ENCODE assay signal across 8 mouse cellular contexts in the genomic region with DNA sequence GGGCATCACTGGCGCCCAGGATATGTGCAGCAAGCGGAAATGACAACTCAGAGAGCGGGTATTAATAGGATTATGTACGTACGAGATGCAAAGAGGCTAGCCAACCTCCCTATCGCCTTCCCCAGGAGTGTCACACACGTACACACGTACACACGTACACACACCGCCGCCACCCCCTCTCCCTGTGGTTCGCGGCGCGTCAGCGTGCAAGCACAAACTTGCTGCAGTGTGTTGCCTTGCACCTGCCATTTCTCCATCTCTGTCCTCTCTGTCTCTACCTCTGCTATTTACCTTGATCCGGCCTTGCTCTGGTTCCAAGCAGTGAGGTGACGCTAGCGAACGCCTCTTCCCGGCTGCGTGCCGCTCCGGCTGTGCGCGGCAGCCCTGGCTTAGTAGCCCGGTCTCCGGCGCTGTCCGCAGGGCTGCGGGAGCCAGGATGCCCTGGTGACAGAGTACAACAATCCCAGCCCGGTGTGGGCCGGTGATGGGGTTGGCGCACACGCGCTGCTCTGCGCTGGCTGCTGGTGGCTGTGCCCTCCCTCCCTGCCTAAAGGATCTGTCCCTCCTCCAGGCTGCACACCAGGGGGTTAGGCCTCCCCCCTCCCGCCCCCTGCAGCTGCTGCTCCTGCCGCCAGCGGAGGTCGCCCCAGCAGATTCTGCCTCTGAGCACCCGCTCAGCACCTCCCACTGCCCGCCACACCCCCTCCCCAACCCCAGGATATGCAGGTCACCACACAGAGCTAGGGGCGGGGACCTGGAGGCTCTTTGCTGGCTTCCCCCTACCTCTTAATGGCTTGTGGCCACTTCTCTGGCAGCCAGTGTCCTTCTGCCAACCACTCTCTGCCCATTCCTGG. TPM values are rescaled to one million over a fixed set of nuclear protein-coding genes. Genes with fewer than 3 reads are reported as not detected.
DNase-seq lines count a peak whose midpoint lies in the region; ATAC-seq and TF ChIP-seq lines count a peak whose summit lies in the region.

No protein-coding gene starts in this region.

- no peak for TF ChIP-seq POLR2A in ES-Bruce4 (IDR thresholded peaks at IDR 0.05; ENCODE audit: insufficient read depth, low read length)
- TF ChIP-seq POLR2A in olfactory bulb, adult 2 months (IDR thresholded peaks at IDR 0.05; ENCODE audit: insufficient read depth, low read depth, low read length): 0 out of 2 replicates have a peak, but pooled peaks have one; percentile 26

- DNase-seq in cerebellum, adult 11 months: peak; percentile 80
- DNase-seq in hindbrain, embryonic 11.5 days (ENCODE audit: low spot score): peak; percentile 64
- DNase-seq in layer of hippocampus, postnatal 14 days (ENCODE audit: low spot score in 2 of 2): peak; percentile 49 to 53
- peak; percentile 17 to 31 for DNase-seq in thymus, adult 18-20 months

- H3K9ac ChIP-seq in ES-Bruce4 (ENCODE audit: low read depth, poor library complexity, severe bottlenecking): no peak overlapping the region
- peak overlapping the region; percentile 81 for H3K9ac ChIP-seq in forebrain, embryonic 16.5 days (replicated peaks; ENCODE audit: low read depth, low read length)
- peak overlapping the region; percentile 61 for H3K9ac ChIP-seq in hindbrain, embryonic 11.5 days (ENCODE audit: low read depth, low read length)
- H3K9ac ChIP-seq in lung, embryonic 15.5 days: peak overlapping the region; percentile 8; the same call in 1 of the 2 replicates

- TF ChIP-seq CTCF in ES-Bruce4 (IDR thresholded peaks at IDR 0.05; ENCODE audit: low read depth, low read length): peak; percentile 28
- no peak; the same call in 1 of the 2 replicates for TF ChIP-seq CTCF in olfactory bulb, adult 2 months (IDR thresholded peaks at IDR 0.05; ENCODE audit: insufficient read depth, low read depth, low read length)

- no peaks in the 10 kb centered on the region for H3K36me3 ChIP-seq in ES-Bruce4 (ENCODE audit: control insufficient read depth, insufficient read depth, low read length, poor library complexity, severe bottlenecking)
- no peaks in the 10 kb centered on the region for H3K36me3 ChIP-seq in forebrain, embryonic 16.5 days (ENCODE audit: control insufficient read depth, insufficient read depth)
- no peaks in the 10 kb centered on the region for H3K36me3 ChIP-seq in hindbrain, embryonic 11.5 days (ENCODE audit: control insufficient read depth, insufficient read depth, low read length)
- H3K36me3 ChIP-seq in lung, embryonic 15.5 days: no peaks in the 10 kb centered on the region

- WGBS in forebrain, embryonic 16.5 days: under 1% methylated on average over 44 of the region's 44 CpGs
- WGBS in hindbrain, embryonic 11.5 days: 2% methylated on average over 40 of the region's 44 CpGs
- under 1% methylated on average over 44 of the region's 44 CpGs for WGBS in lung, embryonic 15.5 days
- WGBS in olfactory bulb, adult 2 months: 1% methylated on average over 43 of the region's 44 CpGs

- peak overlapping the region; percentile 74 for H3K4me3 ChIP-seq in ES-Bruce4 (ENCODE audit: low read depth, low read length)
- H3K4me3 ChIP-seq in forebrain, embryonic 16.5 days (replicated peaks; ENCODE audit: low read length): peak overlapping the region; percentile 67
- H3K4me3 ChIP-seq in hindbrain, embryonic 11.5 days (ENCODE audit: low read depth, low read length): peak overlapping the region; percentile 54
- peak overlapping the region; percentile 41 for H3K4me3 ChIP-seq in lung, embryonic 15.5 days
- H3K4me3 ChIP-seq in olfactory bulb, adult 2 months (ENCODE audit: insufficient read depth, low read depth, low read length): peak overlapping the region; percentile 86

- ATAC-seq in forebrain, embryonic 16.5 days: peak; percentile 92
- ATAC-seq in hindbrain, embryonic 11.5 days (ENCODE audit: low FRiP score): peak; percentile 95
- ATAC-seq in lung, embryonic 15.5 days (ENCODE audit: borderline replicate concordance, extremely low read depth, low FRiP score, low TSS enrichment): peak; percentile 83

- no peaks in the 10 kb centered on the region for H3K27me3 ChIP-seq in ES-Bruce4 (ENCODE audit: control insufficient read depth, insufficient read depth, low read length, poor library complexity, severe bottlenecking)
- no peaks in the 10 kb centered on the region for H3K27me3 ChIP-seq in forebrain, embryonic 16.5 days (replicated peaks; ENCODE audit: control insufficient read depth, insufficient read depth, low read length)
- peaks cover 2% of the 10 kb centered on the region for H3K27me3 ChIP-seq in hindbrain, embryonic 11.5 days (ENCODE audit: control insufficient read depth, insufficient read depth, low read length)
- no peaks in the 10 kb centered on the region; the same call in 1 of the 2 replicates for H3K27me3 ChIP-seq in lung, embryonic 15.5 days

- TF ChIP-seq EP300 in ES-Bruce4 (IDR thresholded peaks at IDR 0.05; ENCODE audit: insufficient read depth, low read depth, low read length): peak; percentile 75; the same call in 1 of the 2 replicates

- peak overlapping the region; percentile 91 for H3K4me2 ChIP-seq in forebrain, embryonic 16.5 days (ENCODE audit: low read length)
- peak overlapping the region; percentile 94 for H3K4me2 ChIP-seq in hindbrain, embryonic 11.5 days (replicated peaks; ENCODE audit: low read depth, low read length)
- H3K4me2 ChIP-seq in lung, embryonic 15.5 days: peak overlapping the region; percentile 85

- H3K9me3 ChIP-seq in ES-Bruce4 (replicated peaks; ENCODE audit: control insufficient read depth, insufficient read depth, low read length, poor library complexity, severe bottlenecking): no peaks in the 10 kb centered on the region
- no peaks in the 10 kb centered on the region for H3K9me3 ChIP-seq in forebrain, embryonic 16.5 days (ENCODE audit: control insufficient read depth, low read length)
- no peaks in the 10 kb centered on the region for H3K9me3 ChIP-seq in hindbrain, embryonic 11.5 days (ENCODE audit: control insufficient read depth, low read length)
- no peaks in the 10 kb centered on the region for H3K9me3 ChIP-seq in lung, embryonic 15.5 days

- no peak overlapping the region for H3K27ac ChIP-seq in ES-Bruce4 (ENCODE audit: insufficient read depth, low read length)
- peak overlapping the region; percentile 56 for H3K27ac ChIP-seq in forebrain, embryonic 16.5 days (ENCODE audit: low read length)
- H3K27ac ChIP-seq in hindbrain, embryonic 11.5 days (ENCODE audit: low read depth, low read length): no peak overlapping the region
- H3K27ac ChIP-seq in lung, embryonic 15.5 days: no peak overlapping the region
- peak overlapping the region; percentile 93 for H3K27ac ChIP-seq in olfactory bulb, adult 2 months (ENCODE audit: insufficient read depth, low read depth, low read length)

- no peaks in the 10 kb centered on the region for H3K4me1 ChIP-seq in ES-Bruce4 (ENCODE audit: control insufficient read depth, insufficient read depth, low read length)
- H3K4me1 ChIP-seq in forebrain, embryonic 16.5 days (replicated peaks; ENCODE audit: control insufficient read depth, insufficient read depth, low read length): peaks cover 8% of the 10 kb centered on the region
- peaks cover 3% of the 10 kb centered on the region; the same call in 1 of the 2 replicates for H3K4me1 ChIP-seq in hindbrain, embryonic 11.5 days (replicated peaks; ENCODE audit: control insufficient read depth, insufficient read depth, low read length)
- 0 out of 2 replicates have a peak, but pooled peaks cover 3% of the 10 kb centered on the region for H3K4me1 ChIP-seq in lung, embryonic 15.5 days
- peaks cover 17% of the 10 kb centered on the region for H3K4me1 ChIP-seq in olfactory bulb, adult 2 months (ENCODE audit: control insufficient read depth, insufficient read depth, low read length)

RNA-seq across cellular contexts. Expression of a gene that starts 0.9 kb away (rescaled TPM):
- polyA plus RNA-seq in ES-Bruce4 (2011; ENCODE audit: insufficient read depth, insufficient read length, low read depth, missing spikeins): 2.2 and 3.2 TPM in 2 replicates
- polyA plus RNA-seq in forebrain, embryonic 16.5 days (2015; fragmentation: Nextera tagmentation; extraction: Ambion mirVana): 5.6 and 7.5 TPM in 2 replicates
- polyA plus RNA-seq in hindbrain, embryonic 11.5 days (2014; fragmentation: Nextera tagmentation; extraction: Ambion mirVana): 4.5 and 6.3 TPM in 2 replicates
- total RNA-seq in layer of hippocampus, postnatal 14 days (2021): 100 to 1,000 TPM; 178 to 205 TPM
- 4.8 and 4.9 TPM in 2 replicates for polyA plus RNA-seq in lung, embryonic 15.5 days (2015; fragmentation: Nextera tagmentation; extraction: Ambion mirVana)
- 78.3 and 140 TPM in 2 replicates for polyA plus RNA-seq in olfactory bulb, adult 2 months (2012; ENCODE audit: insufficient read depth, insufficient read length, low replicate concordance, missing spikeins)

RNA-seq across cellular contexts. Expression of a gene that starts 43.2 kb away (rescaled TPM):
- not detected in 2 replicates for polyA plus RNA-seq in ES-Bruce4 (2011; ENCODE audit: insufficient read depth, insufficient read length, low read depth, missing spikeins)
- 0.61 and 1.3 TPM in 2 replicates for polyA plus RNA-seq in forebrain, embryonic 16.5 days (2015; fragmentation: Nextera tagmentation; extraction: Ambion mirVana)
- 2.0 and 2.7 TPM in 2 replicates for polyA plus RNA-seq in hindbrain, embryonic 11.5 days (2014; fragmentation: Nextera tagmentation; extraction: Ambion mirVana)
- under 1 TPM; 0.51 to 0.52 TPM for total RNA-seq in layer of hippocampus, postnatal 14 days (2021)
- 9.3 and 10.4 TPM in 2 replicates for polyA plus RNA-seq in lung, embryonic 15.5 days (2015; fragmentation: Nextera tagmentation; extraction: Ambion mirVana)
- not detected in 2 replicates for polyA plus RNA-seq in olfactory bulb, adult 2 months (2012; ENCODE audit: insufficient read depth, insufficient read length, low replicate concordance, missing spikeins)

Comparison
In these comparisons a context has a peak if more than half of its experiments do, and no peak if none do; other contexts are left out.
1. H3K27ac ChIP-seq: peak in forebrain, embryonic 16.5 days (single experiment) and olfactory bulb, adult 2 months (single experiment); none in ES-Bruce4 (single experiment), hindbrain, embryonic 11.5 days (single experiment) and lung, embryonic 15.5 days (single experiment).
2. DNase-seq: peak in every context shown above with its lines; median percentile 80 in cerebellum, adult 11 months; 64 in hindbrain, embryonic 11.5 days; 51 in layer of hippocampus, postnatal 14 days; 24 in thymus, adult 18-20 months.
3. Peak in every context shown above with its lines, with median percentiles within 50 percentile points of each other: H3K4me3 ChIP-seq, ATAC-seq and H3K4me2 ChIP-seq.